Mouse (Mus musculus) thymus, postnatal 0 days (tissue): ENCODE measurements around the gene Ywhag. TPM values are rescaled to one million over a fixed set of nuclear protein-coding genes. Genes with fewer than 3 reads are reported as not detected.
A peak's percentile ranks its signal among the peaks of the same experiment; 100 is the strongest.

Source experiments
- DNase-seq: peaks from one replicate; pipeline ENCODE4 v3.0.0-alpha.2; 2015; ENCODE audit warnings: low spot score
- polyA plus RNA-seq: library from polyadenylated mRNA; unstranded; fragments of >200 nt; fragmentation: Nextera tagmentation; extraction: Ambion mirVana; gene quantifications from 2 replicates; pipeline ENCODE4 v1.2.1, GENCODE M21; 2015

The Ywhag gene
- polyA plus RNA-seq, result 69.4 and 69.8 TPM in 2 replicates

DNA sequence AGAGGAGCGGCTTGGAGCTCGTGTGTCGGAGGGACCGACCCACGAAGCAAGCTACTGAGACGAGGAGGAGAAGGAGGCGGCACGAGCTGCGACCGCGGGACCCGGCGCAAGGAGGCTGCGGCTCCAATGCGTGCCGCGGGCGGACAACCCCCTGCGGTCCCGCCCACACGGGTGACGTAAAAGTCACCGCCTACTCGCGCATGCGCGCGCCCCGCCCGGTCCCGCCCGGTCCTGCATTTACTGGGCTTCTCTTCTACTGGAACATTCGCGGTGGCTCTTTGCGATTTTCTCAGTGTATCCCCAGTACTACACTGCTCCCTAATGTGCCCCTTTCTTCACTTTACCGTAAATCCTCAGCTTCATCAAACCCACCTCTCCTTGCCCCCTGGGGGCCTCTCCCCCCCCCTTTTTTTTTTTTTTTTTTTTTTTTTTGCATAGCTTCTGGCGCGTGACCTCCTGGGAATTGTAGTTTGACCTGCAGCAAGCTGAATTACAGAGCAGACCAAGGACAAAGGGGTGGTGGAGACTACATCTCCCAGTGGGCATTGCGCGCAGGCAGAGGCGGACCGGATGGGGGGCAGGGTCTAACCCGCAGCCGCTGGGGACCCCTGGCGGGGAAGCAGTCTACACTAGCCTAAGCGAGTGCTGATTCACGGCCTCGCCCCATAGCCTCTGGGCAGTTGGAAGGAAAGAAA lies at the start of gene Ywhag:
Gene Ywhag, minus strand, starts transcription at position 136 of the 695 bp plus-strand sequence.
- DNase-seq, result peak; percentile 96

DNA sequence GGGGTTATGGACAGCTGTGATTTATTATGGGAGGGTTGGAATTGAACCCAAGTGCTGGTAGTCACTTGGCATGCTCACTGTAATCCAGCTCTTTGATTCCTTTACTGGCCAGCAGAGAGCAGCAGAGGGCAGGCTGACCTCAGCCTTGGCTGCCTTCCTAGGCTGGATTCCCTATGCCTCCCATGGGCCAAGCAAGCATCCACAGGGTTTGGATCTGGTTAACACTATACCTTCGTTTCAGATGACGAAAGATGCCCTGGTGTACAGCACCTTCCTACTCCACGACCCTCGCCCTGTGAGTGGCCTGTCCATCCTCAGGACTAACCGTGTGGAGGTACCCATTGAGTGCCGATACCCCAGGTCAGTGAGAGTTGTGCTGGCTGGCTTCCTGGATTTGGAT lies 48.0 kb upstream of the Ywhag start:
- peak; percentile 53 for DNase-seq

DNA sequence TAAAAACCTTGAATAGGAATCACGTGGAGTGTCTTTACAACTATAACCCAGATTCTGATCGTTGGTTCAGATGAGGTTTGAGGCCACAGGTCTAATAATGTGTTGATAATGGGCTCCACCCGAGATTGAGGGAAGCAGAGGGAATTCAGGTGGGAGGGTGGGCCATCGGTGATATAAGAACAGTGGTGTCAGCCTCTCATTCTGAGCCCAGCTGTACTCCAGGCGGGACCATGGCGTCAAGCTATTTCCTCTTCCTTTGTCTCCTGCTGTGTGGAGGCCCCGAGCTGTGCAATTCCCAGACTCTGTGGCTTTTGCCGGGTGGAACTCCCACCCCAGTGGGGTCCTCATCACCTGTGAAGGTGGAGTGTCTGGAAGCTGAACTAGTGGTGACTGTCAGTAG lies 45.5 kb upstream of the Ywhag start, which contains the start of gene Zp3:
Gene Zp3, plus strand, starts transcription at position 196 of the 400 bp plus-strand sequence.
- DNase-seq, result no peak

DNA sequence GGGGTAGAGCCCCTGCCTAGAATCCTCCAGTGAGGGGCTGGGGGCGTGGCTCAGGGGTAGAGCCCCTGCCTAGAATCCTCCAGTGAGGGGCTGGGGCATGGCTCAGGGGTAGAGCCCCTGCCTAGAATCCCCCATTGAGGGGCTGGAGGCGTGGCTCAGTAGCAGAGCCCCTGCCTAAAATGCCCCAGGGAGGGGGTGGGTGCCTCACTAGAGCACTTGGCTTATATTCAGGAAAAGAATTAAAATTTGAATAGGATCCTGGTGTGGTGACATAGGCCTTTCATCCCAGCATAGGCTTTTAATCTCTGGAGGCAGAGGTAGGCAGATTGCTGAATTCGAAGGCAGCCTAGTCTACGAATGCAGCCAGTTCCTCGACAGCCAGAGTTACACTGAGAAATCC lies 45.0 kb upstream of the Ywhag start:
- no peak for DNase-seq

DNA sequence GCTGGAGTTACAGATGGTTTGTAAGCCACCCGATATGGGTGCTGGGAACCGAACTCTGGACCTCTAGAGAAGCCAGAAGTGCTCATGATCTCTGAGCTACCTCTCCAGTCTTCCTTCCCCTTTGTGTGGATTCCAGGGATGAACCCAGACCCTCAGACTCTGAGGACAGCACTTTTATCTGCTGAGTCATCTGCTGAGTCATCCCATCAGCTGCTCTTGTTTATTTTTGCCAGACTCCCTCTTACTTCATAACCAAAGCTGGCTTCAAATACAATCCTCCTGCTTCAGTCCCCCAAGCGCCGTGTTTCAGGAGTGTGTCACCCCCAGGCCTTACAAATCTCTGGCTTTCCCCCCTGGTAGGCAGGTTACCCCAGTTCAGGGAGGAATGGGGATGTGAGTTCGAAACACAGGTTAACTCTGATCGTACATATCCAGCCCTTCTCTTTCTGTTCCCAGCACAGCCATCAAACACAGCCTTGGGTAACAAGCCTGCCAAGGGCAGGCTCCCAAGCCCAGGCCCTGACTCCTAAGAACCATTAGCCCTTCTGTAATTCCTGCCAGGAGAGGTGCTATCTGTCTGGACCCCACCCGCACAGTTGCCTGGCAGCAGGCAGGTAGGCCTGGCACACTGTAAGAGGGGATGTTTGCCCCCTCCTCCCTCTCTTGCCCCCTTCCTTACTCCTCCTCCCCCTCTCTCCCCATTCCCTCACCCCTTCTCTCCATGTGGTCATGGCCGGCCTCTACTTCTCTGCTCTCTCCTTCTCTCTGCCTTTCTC lies 41.7 kb upstream of the Ywhag start:
- no peak for DNase-seq

DNA sequence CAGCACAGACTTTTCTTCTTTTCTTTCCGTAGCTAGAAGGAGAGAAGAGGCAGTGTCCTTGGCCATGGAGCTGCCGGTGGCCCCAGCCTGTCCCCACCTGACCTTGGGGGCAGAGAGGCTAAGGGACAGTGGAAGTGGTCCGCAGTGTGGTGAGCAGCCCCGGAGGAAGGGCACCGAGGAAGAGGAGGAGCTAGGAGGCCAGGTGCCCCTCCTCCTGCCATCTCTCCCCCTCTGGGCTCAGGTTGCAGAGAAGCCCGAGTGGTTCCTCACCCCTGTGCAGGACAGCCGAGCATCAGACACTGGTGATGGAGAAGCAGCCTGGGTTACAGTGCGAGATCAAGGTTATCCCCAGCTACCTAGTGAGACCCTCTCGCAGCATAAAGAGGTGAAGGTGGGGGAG lies 39.9 kb upstream of the Ywhag start, which contains the start of gene Ssc4d:
Gene Ssc4d, minus strand, starts transcription at position 167 of the 400 bp plus-strand sequence.
- DNase-seq, result no peak

DNA sequence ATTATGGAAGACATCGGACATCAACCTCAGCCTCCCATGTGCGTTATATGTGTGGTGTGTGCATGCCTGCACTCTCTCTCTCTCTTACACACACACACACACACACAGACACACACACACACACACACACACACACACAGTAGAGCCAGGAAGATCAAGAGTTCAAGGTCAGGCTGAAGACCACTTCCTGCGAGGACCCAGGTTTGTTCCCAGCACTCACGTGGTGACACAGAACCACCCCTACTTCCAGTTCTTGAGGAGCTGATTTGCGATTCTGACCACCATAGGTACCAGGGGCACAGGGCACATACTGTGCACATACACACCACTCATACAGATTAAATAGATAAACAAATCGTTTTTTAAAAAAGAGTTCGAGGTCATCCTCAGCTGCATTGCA lies 37.5 kb upstream of the Ywhag start:
- no peak for DNase-seq

DNA sequence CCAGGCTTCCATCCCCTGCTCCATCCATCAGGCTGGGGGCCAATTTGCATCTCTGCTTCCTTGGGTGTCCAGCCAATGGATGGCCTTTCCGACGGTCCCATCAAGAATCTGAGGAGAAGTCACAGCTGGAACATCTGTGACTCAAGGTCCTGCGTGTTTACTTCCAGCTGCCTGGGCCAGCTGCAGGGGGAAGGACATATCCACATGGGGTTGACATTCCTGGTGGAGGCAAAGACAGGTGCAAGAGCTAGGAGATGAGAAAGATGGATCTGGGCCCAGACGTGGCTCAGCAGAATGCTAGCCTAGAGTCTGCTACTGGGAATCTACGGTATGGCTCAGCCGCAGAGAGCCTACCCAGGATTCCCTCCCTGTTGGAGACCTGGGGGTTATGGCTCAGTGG lies 35.8 kb upstream of the Ywhag start:
- no peak for DNase-seq

DNA sequence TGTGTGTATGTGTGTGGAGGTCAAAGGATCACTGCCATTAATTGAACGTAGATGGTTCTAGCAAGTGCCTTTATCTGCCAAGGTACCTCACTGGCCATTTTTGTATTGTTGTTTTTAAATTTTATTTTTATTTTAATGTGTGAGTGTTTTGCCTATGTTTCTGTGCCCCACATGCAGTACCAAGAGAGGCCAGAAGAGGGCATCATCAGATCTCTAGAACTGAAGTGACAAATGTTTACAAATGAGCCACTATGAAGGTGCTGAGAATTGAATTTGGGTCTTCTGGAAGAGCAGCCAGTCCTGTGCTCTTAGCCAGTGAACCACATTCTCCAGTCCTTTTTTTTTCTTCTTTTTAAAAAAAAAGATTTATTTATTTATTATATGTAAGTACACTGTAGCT lies 34.4 kb upstream of the Ywhag start:
- DNase-seq, result peak; percentile 67

DNA sequence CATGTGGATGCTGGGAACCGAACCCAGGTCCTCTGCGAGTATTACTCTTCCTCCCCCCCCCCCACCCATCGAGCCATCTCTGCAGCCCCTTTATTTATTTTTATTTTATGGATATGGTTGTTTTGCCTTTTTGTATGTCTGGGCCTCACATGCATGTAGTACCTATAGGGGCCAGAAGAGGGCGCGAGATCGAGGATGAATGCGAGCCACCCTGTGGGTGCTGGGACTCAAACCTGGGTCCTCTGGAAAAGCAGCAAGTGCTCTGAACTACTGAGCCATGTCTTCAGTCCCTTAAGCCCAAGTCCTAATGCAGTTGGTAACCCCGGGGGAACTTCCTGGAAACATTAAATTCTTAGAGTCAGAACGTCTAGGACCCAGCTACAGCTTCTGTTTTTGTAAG lies 32.5 kb upstream of the Ywhag start:
- no peak for DNase-seq

DNA sequence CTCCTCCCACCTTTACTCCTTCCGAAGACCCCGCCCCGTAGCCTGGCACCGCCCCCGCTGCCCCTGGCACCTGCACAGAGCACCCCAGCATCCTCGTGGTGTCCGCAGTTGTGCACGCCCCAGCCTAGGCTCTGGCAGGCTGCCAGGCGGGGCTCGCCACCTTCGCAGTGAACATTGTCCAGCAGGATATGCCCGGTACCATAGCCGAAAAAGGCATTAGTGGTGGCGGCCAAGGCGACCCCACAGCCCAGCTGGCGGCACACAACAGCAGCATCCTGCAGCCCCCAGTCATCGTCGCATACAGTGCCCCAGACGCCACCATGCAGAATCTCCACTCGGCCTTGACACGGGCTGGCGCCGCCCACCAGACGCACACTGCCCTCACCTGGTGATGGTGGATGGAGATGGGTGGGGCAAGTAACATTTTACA lies 31.1 kb upstream of the Ywhag start:
- no peak for DNase-seq

DNA sequence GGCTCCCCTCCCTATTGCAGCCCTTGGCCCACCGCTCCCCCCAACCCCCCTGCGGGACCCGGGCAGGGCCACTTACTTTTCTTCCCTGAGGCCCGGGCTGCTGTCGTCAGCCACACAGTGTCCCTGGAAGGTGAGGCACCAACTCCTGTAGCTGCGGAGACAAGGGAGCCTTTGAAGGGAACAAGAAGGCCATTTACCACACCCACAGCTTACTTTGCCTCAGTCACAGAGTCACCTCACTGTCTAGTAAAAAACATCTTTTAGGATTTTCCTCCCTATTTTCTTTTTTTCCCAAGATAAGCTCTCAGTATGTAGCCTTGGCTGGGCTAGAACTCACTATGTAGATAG lies 28.8 kb upstream of the Ywhag start:
- DNase-seq, result no peak

DNA sequence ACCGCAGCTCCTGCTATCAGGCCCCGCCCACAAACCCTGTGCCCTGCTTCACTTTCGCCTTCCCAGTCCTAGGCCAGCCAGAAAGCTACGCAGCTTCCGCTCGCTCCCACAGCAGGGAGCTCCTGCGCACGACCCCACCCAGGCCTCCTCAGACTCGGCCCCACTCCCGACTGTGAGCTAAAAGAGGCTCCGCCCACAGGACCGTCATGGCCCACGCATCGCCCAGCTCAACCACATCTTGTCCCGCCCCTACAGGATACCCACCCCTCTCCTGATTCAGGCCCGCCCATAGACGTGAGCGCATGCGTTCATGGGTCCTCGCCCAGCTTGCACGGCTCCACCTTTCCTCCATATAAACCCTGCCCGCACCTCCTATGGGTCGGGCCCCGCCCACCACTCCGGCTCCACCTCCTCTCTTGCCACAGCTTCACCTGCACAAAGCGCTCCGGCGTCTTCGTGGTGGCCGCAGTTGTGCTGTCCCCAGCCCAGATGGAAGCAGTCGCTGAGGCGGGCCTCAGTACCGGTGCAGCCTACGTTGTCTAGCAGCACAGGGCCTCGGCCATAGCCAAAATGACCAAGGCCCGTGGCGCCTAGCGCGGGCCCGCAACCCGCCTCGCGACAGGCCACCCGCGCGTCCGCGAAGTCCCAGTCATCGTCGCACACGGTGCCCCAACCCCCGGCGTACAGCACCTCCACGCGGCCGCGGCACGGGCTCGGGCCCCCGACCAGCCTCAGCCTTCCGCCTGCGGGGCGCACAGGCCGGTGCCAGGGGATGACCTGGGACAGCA lies 28.3 kb upstream of the Ywhag start:
- DNase-seq, result peak; percentile 100

DNA sequence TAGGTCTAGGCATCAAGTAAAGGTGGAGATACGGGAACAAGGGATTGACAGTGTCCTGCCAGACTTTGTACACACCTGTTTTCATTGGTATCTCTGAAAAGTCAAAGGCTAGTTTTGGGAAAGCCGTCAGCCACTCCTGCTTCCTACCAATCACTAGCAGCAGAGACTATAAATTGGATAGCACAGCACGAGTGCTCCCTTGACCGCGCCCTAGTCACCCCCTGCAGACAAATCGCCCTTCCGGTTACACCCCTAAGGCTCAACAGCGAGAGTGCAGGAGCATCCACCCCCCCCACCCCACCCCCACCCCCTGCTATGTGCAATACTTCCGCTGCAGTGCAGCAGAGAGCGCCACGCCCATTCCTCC lies 27.7 kb upstream of the Ywhag start:
- DNase-seq, result no peak

DNA sequence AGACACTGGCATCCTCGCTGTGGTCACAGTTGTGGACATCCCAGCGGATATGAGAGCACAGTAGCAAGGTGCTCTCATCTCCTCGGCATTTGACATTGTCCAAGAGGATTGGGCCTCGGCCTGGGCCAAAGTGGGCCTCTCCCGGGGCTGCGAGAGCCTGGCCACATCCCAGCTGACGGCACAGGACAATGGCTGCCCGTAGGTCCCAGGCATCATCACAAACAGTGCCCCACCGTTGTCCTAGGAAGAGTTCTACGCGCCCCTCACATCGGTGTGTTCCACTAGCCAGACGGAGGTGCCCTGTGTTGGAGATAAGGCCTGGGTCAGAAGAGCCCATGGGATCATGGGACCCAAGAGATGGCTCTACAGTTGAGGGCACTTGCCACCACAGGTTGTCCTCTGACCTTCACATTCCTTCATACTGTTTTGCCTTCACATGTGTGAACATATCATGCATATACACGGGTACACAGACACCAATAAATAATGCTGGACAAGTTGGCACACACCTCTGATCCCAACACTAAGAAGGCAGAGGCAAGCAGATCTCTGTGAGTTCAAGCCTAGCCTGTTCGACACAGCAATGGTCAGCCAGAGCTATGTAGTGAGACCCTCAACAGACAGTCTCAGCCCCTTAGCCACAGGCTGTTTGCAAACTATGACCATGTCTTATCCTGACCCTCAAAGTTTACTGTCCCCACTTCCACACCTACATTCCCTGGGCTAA lies 26.7 kb upstream of the Ywhag start:
- no peak for DNase-seq

DNA sequence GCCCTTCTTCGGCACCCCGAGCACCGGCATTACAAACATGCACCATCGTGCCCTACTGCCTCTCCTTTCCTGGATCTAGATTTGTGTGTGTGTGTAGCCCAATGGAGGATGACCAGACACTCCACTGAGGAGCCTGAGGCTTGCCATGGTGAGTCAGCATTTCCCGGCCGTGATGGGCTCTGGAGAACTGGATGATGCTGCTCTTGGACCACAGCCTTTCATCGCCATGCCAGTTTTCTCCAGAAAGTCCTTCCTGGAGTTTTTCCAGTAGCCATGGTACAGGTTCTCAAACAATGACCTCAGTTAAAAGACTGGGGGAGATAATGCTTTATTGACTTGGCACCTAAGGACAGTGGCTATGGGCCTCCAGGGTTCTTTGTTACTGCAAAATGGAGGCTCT lies 25.5 kb upstream of the Ywhag start:
- no peak for DNase-seq

DNA sequence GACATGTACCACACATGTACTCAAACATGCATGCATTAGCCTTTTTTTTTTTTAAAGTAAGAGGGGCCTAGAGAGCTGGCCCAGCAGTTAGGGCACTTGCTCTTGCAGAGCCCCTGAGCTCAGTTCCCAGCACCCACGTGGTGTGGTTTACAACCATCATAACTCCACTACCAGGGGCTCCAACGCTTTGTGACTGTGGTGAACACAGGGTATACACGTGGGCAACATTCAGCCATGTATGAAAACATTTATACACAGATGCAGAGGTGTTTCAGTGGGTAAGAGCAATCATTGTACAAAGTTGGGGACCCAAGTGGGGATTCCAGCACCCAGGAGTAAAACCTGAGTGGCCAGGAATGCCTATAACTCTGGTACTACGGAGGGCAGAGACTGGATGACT lies 24.0 kb upstream of the Ywhag start:
- no peak for DNase-seq

DNA sequence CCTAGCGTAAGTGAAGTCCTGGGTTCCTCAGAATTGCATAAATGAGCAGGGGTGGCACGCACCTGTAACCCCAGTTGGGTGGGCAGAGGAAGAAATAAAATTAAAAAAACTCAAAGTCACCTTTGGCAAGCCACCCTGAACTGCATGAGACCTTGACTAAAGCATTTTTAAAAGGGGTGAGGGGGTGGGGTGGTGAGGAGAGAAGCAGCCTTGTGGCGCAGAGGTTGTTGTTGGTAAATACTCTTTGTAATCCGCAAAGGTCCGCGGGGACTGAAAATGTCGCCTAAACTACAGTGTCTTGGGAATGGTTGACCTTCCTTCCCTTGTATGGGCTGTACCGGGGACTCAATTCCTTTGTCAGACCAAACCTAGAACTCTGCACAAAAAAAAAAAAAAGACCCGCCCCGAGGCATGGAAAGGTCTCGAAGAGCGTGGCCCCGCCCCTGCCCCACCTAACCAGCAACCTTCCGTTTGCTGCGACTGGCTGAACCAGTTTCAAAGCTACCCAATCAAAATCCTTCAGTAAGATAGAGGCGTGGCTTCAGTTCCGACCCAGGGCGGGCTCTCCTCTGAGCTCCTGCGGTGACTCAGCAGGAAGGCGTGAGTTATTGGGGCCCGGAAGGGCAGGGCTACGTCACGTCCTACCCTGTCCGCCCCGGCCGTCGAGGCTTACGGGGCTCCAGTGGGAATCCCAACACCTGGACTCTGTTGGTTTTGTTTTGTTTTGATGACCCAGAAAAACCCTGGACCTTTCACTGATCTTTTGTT lies 23.0 kb upstream of the Ywhag start:
- peak; percentile 98 for DNase-seq

DNA sequence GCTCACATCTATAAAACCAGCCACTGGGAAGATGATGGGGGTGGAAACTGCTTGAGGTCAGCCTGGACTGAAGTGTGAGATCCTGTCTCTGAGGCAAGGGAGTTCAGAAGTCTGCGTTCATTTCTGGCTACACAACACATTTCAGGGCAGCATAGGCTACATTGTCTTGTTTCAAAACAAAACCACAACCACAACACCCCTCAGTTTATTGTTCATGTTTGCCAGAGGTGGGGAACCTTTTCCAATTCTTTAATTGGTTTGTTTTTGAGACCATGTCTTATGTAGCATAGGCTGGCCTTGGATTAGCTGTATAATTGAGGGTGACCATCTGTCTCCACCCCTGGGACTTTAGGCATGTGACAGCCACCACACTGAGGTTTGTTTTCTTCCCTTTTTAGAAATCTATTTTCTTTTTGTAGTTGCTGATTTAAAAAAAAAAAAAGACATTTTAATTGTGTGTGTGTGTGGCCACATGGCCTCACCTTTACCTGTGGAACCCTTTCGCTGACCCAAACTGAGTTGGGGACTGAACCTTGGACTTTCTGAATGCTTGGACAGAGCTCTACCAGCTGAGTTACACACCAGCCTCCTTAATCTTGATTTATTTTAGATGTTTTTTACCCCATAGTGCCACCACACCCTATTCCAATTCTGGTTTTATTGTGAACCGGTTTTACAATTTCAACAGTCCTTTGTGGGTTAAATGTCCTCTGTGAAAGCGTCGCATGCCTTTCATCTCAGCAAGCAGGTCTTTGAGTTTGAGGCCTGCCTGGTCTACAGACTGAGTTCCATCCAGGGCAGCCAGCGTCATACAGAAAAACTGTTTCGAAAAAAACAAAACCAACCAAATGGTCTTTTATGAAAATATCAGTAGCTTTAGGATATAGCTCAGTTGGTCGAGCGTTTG lies 22.1 kb upstream of the Ywhag start:
- no peak for DNase-seq

DNA sequence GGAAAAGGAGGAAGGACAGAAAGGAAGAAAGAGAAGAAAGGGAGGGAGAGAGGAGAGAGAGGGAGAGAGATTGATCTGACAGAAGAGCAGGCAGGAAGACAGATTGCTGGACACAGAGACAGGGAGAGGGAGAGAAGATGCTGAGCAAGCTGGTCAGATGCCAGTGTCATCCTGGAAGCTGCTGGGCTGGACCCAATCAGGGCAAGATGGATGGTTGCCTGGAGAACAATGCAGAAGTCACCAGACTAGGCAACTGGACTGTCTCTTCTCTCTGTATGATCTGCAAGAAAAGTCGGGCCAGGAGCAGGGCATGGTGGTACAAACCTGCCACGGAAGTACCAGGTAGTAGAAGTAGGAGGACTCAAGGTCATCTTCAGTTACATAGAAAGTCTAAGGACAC lies 18.4 kb upstream of the Ywhag start:
- no peak for DNase-seq
